Mouse (Mus musculus) ES-Bruce4 (cell line): ENCODE measurements around the gene Nexn. TPM values are rescaled to one million over a fixed set of nuclear protein-coding genes. Genes with fewer than 3 reads are reported as not detected.
"Not testable (repeated sequence)": the region's sequence is repeated elsewhere in the genome, so short reads cannot be mapped to it uniquely, and the experiment has no call there.

Experiments used
- H3K27ac ChIP-seq: 2 replicates; pipeline ENCODE4 v1.5.1; 2012; ENCODE audit warnings: low read length, inconsistent platforms; ENCODE audit not compliant: insufficient read depth
- H3K27me3 ChIP-seq: 2 replicates; pipeline ENCODE4 v1.6.1; 2012; ENCODE audit warnings: mild to moderate bottlenecking, low read length, inconsistent platforms; ENCODE audit not compliant: control insufficient read depth, poor library complexity, insufficient read depth, severe bottlenecking
- H3K36me3 ChIP-seq: 2 replicates; pipeline ENCODE4 v1.6.1; 2012; ENCODE audit warnings: inconsistent platforms, mild to moderate bottlenecking, low read length, moderate library complexity; ENCODE audit not compliant: control insufficient read depth, poor library complexity, insufficient read depth, severe bottlenecking
- H3K4me1 ChIP-seq: one replicate; pipeline ENCODE4 v1.8.1; 2011; ENCODE audit warnings: low read length; ENCODE audit not compliant: control insufficient read depth, insufficient read depth
- H3K4me3 ChIP-seq: 2 replicates; pipeline ENCODE4 v1.5.1; 2011; ENCODE audit warnings: low read depth, mild to moderate bottlenecking, low read length
- H3K9ac ChIP-seq: 2 replicates; pipeline ENCODE4 v1.6.1; 2012; ENCODE audit warnings: low read depth, mild to moderate bottlenecking, inconsistent platforms; ENCODE audit not compliant: poor library complexity, severe bottlenecking
- H3K9me3 ChIP-seq: replicated peaks from 2 replicates; pipeline ENCODE4 v1.6.1; 2012; ENCODE audit warnings: mild to moderate bottlenecking, low read length, inconsistent platforms; ENCODE audit not compliant: control insufficient read depth, poor library complexity, insufficient read depth, severe bottlenecking
- CTCF ChIP-seq: IDR thresholded peaks from one replicate; pipeline ENCODE4 v1.8.1; 2011; ENCODE audit warnings: low read depth, low read length
- EP300 ChIP-seq: IDR thresholded peaks from 2 replicates; pipeline ENCODE4 v1.6.1; 2011; ENCODE audit warnings: low read depth, low read length; ENCODE audit not compliant: insufficient read depth
- POLR2A ChIP-seq: IDR thresholded peaks from one replicate; pipeline ENCODE4 v1.8.1; 2011; ENCODE audit warnings: low read length; ENCODE audit not compliant: insufficient read depth
- polyA plus RNA-seq: library from polyadenylated mRNA; stranded (reverse); fragments of >200 nt; gene quantifications from 2 replicates; pipeline ENCODE4 v1.2.4, GENCODE M21; 2011; ENCODE audit warnings: low read depth; ENCODE audit not compliant: missing spikeins, insufficient read depth, insufficient read length

Nexn gene
- polyA plus RNA-seq, 1 experiment = 19.6 TPM

DNA sequence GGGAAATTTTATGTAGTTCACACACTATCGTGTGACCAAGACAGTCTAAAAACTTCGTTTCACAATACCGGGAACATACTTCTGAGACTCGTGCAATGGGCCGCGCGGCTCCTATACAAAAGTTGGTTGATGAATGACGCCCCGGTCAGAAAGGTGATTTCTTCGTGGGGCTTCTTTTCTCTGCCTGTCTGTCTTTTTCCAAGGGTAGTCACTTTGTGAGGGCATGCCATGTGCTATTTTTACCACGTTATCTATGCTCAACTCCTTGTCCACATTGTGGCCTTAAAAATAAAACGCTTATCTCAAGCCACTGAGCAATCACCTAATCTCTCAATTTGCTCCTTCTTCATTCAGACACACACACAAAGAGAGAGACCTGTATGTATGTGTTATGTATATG is 1.3 kb downstream of the Nexn start:
- Histone ChIP-seq H3K9ac (peak overlapping the region; percentile 93; the same call in 1 of the 2 replicates), H3K36me3 (no peaks in the 10 kb centered on the region), H3K27me3 (no peaks in the 10 kb centered on the region), H3K4me1 (peaks cover 2% of the 10 kb centered on the region), H3K4me3 (no peak overlapping the region), H3K9me3 (no peaks in the 10 kb centered on the region), H3K27ac (no peak overlapping the region)
- TF ChIP-seq POLR2A (no peak), CTCF (no peak), EP300 (no peak)

DNA sequence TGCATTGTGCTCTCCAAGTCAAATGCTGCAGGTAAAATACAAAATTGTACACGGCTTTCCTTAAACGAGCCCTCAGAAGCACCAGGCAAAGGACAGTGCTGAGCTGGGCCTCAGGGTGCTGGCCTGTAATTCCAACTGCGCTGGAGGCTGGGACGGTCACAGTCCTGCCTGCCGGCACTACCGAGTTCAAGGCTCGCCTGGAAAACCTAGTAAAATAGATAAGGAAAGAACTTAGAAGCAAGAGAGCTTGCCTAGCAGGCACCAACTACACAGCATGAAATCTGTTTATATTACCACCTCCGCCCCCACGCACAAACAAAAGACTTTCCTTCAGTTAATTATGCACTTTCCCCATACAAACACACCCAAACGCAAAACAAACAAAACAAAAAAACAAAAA is 1.8 kb downstream of the Nexn start:
- H3K36me3 ChIP-seq = no peaks in the 10 kb centered on the region
- TF ChIP-seq CTCF (no peak), POLR2A (no peak), EP300 (no peak)
- H3K4me3 ChIP-seq = no peak overlapping the region
- H3K9me3 ChIP-seq = no peaks in the 10 kb centered on the region
- H3K27ac ChIP-seq = no peak overlapping the region
- peaks cover 2% of the 10 kb centered on the region for H3K4me1 ChIP-seq
- no peaks in the 10 kb centered on the region for H3K27me3 ChIP-seq
- H3K9ac ChIP-seq = no peak overlapping the region

DNA sequence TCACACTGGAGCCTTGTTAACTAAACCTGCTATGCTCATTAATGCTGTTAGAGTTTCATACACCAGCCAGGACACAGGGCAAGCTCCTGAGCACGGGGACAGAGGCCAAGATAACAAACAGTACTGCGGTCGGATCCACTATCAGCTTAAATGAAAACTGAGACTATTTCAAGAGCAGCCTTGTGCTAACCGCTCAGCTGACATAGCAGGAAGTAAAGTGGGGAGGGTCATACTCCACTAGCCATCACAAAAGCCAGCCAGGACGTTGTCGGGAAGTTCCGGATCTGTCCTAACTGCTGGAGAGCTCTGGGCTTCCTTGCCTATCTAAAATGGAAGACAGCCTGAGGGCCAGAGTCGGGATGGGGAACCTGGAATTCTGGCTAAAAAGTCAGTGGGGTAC is 4.2 kb downstream of the Nexn start:
- Histone ChIP-seq H3K9ac (no peak overlapping the region), H3K36me3 (no peaks in the 10 kb centered on the region), H3K27me3 (no peaks in the 10 kb centered on the region), H3K9me3 (no peaks in the 10 kb centered on the region), H3K4me1 (peaks cover 2% of the 10 kb centered on the region), H3K4me3 (no peak overlapping the region), H3K27ac (no peak overlapping the region)
- TF ChIP-seq CTCF (no peak), POLR2A (no peak), EP300 (no peak)

- H3K4me1 ChIP-seq = peaks cover 2% of the 10 kb centered on the region
- H3K4me3 ChIP-seq = no peak overlapping the region
- TF ChIP-seq POLR2A (no peak), CTCF (no peak), EP300 (no peak)
- H3K27me3 ChIP-seq = no peaks in the 10 kb centered on the region
- H3K36me3 ChIP-seq = no peaks in the 10 kb centered on the region
- no peaks in the 10 kb centered on the region for H3K9me3 ChIP-seq
- no peak overlapping the region for H3K27ac ChIP-seq
- no peak overlapping the region for H3K9ac ChIP-seq
Observed at GRCm38 (mm10) chr3:152261436-152261835, 4.7 kb downstream of the Nexn start.

- Histone ChIP-seq H3K4me1 (peaks cover 2% of the 10 kb centered on the region), H3K9ac (no peak overlapping the region), H3K27ac (no peak overlapping the region), H3K27me3 (no peaks in the 10 kb centered on the region), H3K4me3 (no peak overlapping the region), H3K36me3 (no peaks in the 10 kb centered on the region), H3K9me3 (no peaks in the 10 kb centered on the region)
- TF ChIP-seq EP300 = no peak
Observed at GRCm38 (mm10) chr3:152260362-152260761, 5.8 kb downstream of the Nexn start.

DNA sequence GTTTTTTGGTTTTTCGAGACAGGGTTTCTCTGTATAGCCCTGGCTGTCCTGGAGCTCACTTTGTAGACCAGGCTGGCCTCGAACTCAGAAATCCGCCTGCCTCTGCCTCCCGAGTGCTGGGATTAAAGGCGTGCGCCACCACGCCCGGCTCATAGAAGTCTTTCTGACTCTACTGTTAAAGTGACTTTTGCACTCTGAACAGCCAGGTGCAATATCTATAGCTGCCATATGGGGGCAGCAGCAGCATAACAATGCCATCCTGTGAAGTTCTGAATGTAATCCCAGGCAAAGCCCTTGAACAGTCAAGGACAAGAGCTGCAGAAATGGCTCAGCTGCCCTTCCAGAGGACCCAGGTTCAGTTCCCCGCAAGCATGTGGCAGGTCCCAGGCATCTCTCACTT is 6.7 kb downstream of the Nexn start:
- H3K4me1 ChIP-seq, H3K9me3 ChIP-seq, H3K9ac ChIP-seq, H3K36me3 ChIP-seq, H3K27ac ChIP-seq, H3K27me3 ChIP-seq, H3K4me3 ChIP-seq: not testable (repeated sequence)
- TF ChIP-seq CTCF = peak; percentile 47

GRCm38 (mm10) chr3:152257528-152257927 is 8.6 kb downstream of the Nexn start:
- H3K27ac ChIP-seq = no peak overlapping the region
- TF ChIP-seq EP300 (no peak), CTCF (no peak), POLR2A (no peak)
- peaks cover 2% of the 10 kb centered on the region for H3K4me1 ChIP-seq
- H3K4me3 ChIP-seq = no peak overlapping the region
- no peaks in the 10 kb centered on the region for H3K9me3 ChIP-seq
- no peaks in the 10 kb centered on the region for H3K36me3 ChIP-seq
- no peaks in the 10 kb centered on the region for H3K27me3 ChIP-seq
- H3K9ac ChIP-seq = no peak overlapping the region
